Mouse (Mus musculus): ENCODE results near the gene Akap13. TPM values are rescaled to one million over a fixed set of nuclear protein-coding genes. Genes with fewer than 3 reads are reported as not detected.
"Not testable (repeated sequence)": the region's sequence is repeated elsewhere in the genome, so short reads cannot be mapped to it uniquely, and the experiment has no call there.

Gene Akap13
- total RNA-seq, 4 experiments from 2014 or later = 70.2 to 79.8 (median 75.9) TPM

DNA sequence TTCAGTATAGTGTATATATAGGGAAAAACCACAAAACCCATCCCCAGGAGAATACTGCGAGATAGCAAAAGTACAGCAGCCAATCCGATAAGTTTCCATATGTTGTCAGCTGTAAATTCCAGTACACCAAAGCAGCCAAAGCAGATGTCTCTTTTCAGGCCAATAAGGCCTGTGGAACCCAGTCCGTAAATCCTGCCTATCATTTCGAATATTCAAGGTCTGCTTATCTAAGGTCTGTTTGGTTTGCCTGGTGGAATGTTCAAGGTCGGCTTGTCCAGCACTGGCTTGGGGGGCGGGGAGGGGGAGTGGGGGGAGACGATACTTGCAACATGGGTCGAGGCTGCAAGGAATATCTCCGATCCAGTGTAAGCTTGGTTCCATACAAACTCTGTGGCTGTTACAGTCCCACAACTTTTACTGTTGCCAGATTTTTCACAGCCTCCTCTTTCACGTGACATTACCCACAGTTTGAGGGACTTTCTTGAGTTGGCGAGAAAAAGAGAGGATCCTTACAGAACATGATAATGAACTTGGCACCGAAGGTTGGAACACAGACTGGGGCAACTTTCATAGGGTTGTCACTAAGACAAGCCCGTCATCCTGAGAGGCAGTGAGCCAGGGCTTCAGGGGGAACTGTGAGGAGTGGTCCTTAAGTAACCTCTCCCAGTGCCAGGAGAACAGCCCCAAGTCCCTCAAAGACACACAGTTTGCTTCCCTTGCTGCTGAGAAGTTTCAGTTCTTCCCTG is 335.9 kb downstream of the Akap13 start:
- not testable (repeated sequence) for DNase-seq (ENCODE audit: low spot score)

DNA sequence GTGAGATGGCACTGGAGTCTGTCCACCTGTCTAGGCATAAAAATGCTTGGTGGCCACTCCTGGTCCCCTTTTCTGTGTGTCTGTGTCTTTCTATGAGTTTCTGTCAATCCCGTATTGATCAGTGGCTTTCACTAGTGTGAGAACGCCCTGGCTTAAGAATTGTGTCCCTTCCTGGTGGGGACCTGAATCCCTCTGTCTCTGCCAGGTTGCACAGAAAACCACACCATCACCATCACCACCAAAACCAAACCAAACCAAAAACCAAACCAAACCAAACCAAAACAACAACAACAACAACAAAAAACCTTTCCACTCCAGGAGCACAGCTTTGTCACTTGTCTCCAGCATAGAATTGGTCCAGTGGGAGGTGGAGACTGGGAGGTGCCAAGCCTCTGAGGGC is 337.8 kb downstream of the Akap13 start:
- DNase-seq (ENCODE audit: low spot score) = no peak

DNA sequence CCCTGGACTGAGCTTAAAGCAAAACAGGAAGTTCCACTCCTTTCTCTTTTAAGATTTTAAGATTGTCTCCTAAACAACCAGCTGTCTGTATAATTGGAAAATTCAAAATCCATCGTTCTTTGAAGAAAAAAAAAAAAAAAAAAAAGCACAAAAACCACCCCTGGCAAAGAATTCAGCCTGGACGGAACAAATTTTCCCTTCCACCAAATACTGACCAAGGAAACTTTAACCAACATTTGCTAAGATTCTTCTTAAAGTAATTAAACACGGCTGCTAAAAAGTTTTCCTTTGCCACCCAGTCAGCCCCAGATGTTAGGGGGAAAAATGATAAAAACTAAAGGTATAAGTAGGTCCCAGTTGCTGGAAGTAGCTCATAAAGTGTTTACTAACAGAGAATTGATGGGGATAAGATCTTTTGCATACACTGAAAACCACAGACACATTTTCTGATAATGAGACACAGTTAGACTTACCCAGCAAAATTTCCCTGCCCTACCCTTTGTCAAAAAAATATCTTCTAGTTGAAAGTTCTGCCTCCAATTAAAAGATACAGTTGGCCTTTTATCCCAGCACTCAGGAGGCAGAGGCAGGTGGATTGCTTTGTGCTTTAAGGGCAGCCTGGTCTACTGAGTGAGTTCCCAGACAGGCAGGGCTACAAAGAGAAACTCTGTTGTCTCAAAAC is 338.5 kb downstream of the Akap13 start:
- DNase-seq (ENCODE audit: low spot score) = no peak

DNA sequence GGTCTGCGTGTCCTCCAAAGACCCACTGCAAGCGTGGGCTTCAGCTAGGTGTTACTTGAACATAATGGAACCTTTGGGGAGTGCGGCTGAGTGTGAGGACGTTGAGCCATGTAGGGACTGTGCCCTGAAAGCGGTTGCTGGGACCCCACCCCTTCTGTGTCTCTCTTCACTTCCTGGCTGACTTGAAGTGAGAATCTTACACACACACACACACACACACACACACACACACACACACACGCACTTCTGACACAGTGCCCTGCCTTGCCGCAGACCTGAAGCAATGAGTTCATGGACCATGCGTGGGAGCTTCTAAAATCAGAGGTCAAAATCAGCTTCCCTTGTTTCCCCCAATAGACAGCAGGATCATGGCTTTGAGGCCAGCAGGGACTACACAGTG is 339.8 kb downstream of the Akap13 start:
- DNase-seq (ENCODE audit: low spot score) = no peak

DNA sequence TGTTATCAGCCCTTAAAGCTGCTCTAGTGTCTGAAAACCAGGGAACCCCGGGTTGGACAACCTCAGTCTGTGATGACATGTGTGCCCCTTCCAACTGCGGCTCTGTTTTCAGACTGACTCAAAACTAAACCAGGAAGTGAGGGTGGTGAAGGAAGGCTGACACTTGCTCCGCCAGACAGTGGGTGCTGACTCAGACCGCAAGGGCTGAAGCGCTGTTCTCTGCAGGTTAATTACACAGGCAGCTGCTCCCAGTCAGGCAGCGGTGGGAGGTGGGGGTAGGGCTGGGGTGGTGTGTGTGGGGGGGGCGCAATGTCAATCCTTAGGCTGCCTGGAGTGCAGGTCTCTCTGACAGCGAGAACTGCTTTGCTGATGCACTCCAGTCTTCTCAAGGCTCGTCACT is 341.1 kb downstream of the Akap13 start:
- no peak for DNase-seq (ENCODE audit: low spot score)

DNA sequence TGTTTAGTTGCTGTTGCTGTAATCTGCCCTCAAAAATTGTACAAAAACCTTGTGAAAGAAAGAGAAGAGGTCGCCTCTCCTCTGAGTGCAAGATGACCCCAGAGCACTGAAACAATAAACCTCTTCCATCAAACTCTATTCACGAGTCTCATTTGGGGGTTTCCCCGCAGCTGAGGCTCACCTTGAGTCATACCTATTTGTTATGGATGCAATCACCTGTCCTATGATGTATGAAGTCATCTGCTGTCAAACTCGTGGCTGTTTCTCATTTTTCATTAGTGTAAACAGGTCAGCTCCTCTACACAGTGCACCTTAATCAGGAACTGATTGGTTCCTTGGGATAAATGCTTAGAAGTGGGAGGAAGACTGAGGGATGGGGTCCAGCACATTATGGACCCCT is 345.2 kb downstream of the Akap13 start:
- DNase-seq (ENCODE audit: low spot score) = no peak

DNA sequence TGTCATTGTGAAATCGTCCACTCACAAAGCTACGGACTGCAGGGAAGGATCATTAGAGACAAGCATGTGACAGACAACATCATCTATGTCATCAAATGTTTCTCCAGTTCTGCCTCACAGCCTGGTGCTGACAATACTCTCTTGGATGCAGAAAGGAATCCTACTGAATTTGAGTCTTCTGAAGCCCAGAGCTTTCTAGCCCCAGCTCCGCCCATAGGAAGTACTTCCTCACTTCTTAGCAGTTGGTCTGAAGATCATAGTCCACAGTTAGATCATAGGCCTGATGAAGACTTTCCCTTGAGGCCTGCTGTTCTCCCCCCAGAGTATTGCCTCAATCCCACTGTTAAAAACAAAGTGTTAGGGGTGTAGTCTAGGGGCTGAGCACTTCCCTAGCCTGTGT is 345.7 kb downstream of the Akap13 start:
- no peak for DNase-seq (ENCODE audit: low spot score)

DNA sequence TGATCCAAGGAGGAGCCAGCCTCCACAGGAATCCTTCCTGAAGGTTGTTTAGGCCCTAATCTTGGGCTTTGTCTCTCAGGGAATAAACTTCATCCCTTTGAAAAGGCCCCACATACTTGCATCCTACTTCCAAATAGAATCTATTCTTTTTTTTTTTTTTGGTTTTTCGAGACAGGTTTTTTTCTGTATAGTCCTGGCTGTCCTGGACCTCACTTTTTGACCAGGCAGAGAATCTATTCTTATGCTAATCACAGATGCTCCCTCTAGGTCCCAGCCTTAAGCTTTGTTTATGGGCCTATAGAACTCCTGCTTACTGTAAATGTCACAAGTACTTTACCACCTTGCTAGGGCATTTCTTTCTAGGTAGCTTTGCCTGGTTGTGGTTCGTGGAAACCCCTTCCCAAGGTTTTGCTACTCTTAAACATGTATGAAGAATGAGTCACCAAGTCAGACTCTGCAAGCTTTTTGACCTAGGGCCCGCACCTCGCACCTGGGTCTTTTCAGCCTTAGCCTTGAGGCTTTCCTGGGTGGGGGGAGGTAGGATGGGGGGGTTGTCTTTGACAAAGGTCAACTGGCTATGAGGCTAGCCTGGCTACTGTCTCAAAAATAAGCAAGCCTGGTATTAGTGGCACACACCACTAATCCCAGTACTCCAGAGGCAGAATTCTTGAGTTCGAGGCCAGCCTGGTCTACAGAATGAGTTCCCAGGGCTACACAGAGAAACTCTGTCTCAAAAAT is 346.5 kb downstream of the Akap13 start:
- no peak for DNase-seq (ENCODE audit: low spot score)

DNA sequence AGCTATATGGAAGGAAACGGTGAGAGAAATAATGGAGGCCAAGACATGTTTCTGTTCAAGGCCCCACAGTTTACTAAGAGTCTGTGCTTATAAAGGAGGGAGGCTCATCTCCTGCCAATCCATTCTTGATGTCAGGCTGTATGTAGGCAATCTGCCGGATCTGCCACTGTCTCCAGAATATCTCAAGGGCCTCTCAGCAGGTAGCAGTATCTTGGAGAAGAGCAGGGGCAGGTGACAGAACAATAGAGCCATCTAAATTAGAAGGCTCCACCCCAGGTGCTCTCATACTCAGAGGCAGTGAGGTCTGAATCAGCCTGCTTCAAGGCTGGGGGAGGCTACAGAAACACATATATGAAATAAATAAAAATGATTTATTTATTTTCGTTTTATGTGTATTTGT is 347.6 kb downstream of the Akap13 start:
- no peak for DNase-seq (ENCODE audit: low spot score)

Small RNA genes within 50 kb of the gene (microRNA-seq; reads per million reads assigned to microRNA genes)
- gene Gm23251 = not detected

Other genes with a start within 250 kb of the Akap13 start
- 1 to 10 TPM in 1 of 4 experiments, under 1 TPM in 3; 0.38 to 1.3 (median 0.64) TPM for gene Sv2b, start 146.3 kb upstream of the Akap13 start, total RNA-seq (2022)

Data from heart, adult 8-10 months (tissue).